Mouse (Mus musculus) thymus, adult 2 months (tissue): Measurements from ENCODE around the gene Ppm1h. TPM values are rescaled to one million over a fixed set of nuclear protein-coding genes. Genes with fewer than 3 reads are reported as not detected.

Experiments used
- DNase-seq: peaks from one replicate; pipeline ENCODE4 v3.0.0; 2021
- H3K27ac ChIP-seq: fragments of 200-500 bp; 2 replicates; pipeline ENCODE4 v1.5.1; 2012; ENCODE audit warnings: low read length, control low read depth; ENCODE audit not compliant: control insufficient read depth, insufficient read depth
- H3K27me3 ChIP-seq: fragments of 200-500 bp; 2 replicates; pipeline ENCODE4 v1.6.1; 2012; ENCODE audit warnings: mild to moderate bottlenecking, low read length, moderate library complexity, mixed read lengths; ENCODE audit not compliant: control insufficient read depth, insufficient read depth
- H3K36me3 ChIP-seq: fragments of 200-500 bp; 2 replicates; pipeline ENCODE4 v1.6.1; 2012; ENCODE audit warnings: mild to moderate bottlenecking, low read length, moderate library complexity; ENCODE audit not compliant: control insufficient read depth, insufficient read depth
- H3K4me1 ChIP-seq: fragments of 200-500 bp; replicated peaks from 2 replicates; pipeline ENCODE4 v1.6.1; 2012; ENCODE audit warnings: low read length; ENCODE audit not compliant: control insufficient read depth, insufficient read depth
- H3K4me3 ChIP-seq: fragments of 200-500 bp; 2 replicates; pipeline ENCODE4 v1.5.1; 2012; ENCODE audit warnings: mild to moderate bottlenecking, low read length, control low read depth, moderate library complexity; ENCODE audit not compliant: control insufficient read depth, insufficient read depth
- CTCF ChIP-seq: fragments of 200-500 bp; IDR thresholded peaks from 2 replicates; pipeline ENCODE4 v1.5.1; 2012; ENCODE audit warnings: mild to moderate bottlenecking, control low read depth, low read length, moderate library complexity, borderline replicate concordance; ENCODE audit not compliant: control insufficient read depth, poor library complexity, insufficient read depth; ENCODE audit errors: extremely low read depth
- POLR2A ChIP-seq: fragments of 200-500 bp; IDR thresholded peaks from 2 replicates; pipeline ENCODE4 v1.6.1; 2012; ENCODE audit warnings: mild to moderate bottlenecking, low read length, control low read depth, moderate library complexity; ENCODE audit not compliant: control insufficient read depth, poor library complexity, insufficient read depth; ENCODE audit errors: extremely low read depth
- WGBS: fragments of 180-500 bp; shearing (Covaris S2); methylation state at CpG from one replicate; pipeline ENCODE4 v1.1.7; 2018; 5-methylcytosine and 5-hydroxymethylcytosine counted together
- polyA plus RNA-seq: library from polyadenylated mRNA; depleted of rRNA; stranded (reverse); fragments of >200 nt; gene quantifications from 2 replicates; pipeline ENCODE4 v1.2.3, GENCODE M21; 2012

Gene Ppm1h
- polyA plus RNA-seq, 1 experiment, result 61.7 TPM

- Histone ChIP-seq H3K36me3 (no peaks in the 10 kb centered on the region), H3K4me1 (peaks cover 15% of the 10 kb centered on the region), H3K4me3 (no peak overlapping the region), H3K27ac (peak overlapping the region; percentile 10; the same call in 1 of the 2 replicates), H3K27me3 (no peaks in the 10 kb centered on the region)
- TF ChIP-seq CTCF, result no peak
- TF ChIP-seq POLR2A, result no peak
- no peak for DNase-seq
- 97% methylated on average over 1 of the region's 1 CpGs for WGBS
Observed at GRCm38 (mm10) chr10:122652578-122652977, 26.0 kb upstream of the Ppm1h start.

GRCm38 (mm10) chr10:122665652-122666051 lies 12.9 kb upstream of the Ppm1h start:
- Histone ChIP-seq H3K4me3 (no peak overlapping the region), H3K27ac (no peak overlapping the region), H3K27me3 (no peaks in the 10 kb centered on the region), H3K4me1 (peaks cover 7% of the 10 kb centered on the region), H3K36me3 (no peaks in the 10 kb centered on the region)
- no peak for DNase-seq
- TF ChIP-seq CTCF, result no peak
- no peak for TF ChIP-seq POLR2A
- 89% methylated on average over 1 of the region's 1 CpGs for WGBS

DNA sequence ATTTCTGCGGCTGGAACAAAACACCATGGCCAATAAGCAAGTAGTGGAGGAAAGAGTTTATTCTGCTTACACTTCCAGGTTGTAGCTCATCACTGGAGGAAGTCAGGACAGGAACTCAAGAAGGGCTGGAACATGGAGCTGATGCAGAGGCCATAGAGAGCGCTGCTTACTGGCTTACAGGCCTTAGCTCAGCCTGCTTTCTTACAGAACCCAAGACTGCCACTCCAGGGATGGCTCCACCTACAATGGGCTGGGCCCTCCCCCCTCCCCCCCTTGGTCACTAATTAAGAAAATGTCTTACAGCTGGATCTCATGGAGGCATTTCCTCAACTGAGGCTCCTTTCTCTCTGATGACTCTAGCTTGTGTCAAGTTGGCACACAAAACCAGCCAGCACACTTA lies 7.3 kb upstream of the Ppm1h start:
- Histone ChIP-seq H3K36me3 (no peaks in the 10 kb centered on the region), H3K27ac (no peak overlapping the region), H3K4me1 (peaks cover 6% of the 10 kb centered on the region), H3K27me3 (no peaks in the 10 kb centered on the region), H3K4me3 (no peak overlapping the region)
- 99% methylated on average over 2 of the region's 2 CpGs for WGBS
- TF ChIP-seq CTCF (no peak), POLR2A (no peak)
- DNase-seq, result no peak

GRCm38 (mm10) chr10:122672044-122672443 lies 6.5 kb upstream of the Ppm1h start:
- H3K4me1 ChIP-seq, result peaks cover 6% of the 10 kb centered on the region
- H3K36me3 ChIP-seq, result no peaks in the 10 kb centered on the region
- TF ChIP-seq POLR2A (no peak), CTCF (no peak)
- H3K27ac ChIP-seq, result no peak overlapping the region
- no peaks in the 10 kb centered on the region for H3K27me3 ChIP-seq
- 95% methylated on average over 4 of the region's 4 CpGs for WGBS
- H3K4me3 ChIP-seq, result no peak overlapping the region
- DNase-seq, result no peak

DNA sequence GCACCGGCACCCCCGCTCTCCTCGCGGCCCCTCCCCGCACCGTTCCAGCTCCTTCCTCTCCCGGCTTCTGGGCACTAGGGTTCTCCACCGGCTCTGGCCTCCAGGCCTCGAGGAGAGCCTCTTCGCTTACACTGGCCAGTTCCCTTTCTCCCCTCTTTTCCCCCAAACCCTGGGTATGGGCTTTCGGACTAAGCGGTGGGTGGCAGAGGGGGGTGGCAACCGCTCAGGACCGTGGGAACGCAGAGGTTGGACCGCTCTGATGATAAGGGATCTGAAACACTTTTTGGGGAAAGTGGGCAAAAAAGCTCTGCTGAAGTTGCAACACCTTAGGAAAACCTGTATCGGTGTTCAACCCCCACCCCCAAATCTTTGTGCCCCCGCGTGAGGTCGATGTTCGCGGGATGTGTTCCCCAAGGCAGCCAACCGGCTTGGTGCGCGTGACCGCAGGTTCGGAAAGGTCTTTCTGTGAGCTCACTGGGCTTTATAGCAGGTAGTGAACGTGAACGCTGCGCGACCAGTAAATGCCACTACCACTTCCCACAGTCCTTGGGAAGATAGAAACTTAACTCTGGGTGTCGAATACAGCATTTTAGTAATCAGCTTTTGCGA lies 979 bp downstream of the Ppm1h start:
- Histone ChIP-seq H3K4me3 (peak overlapping the region; percentile 97), H3K27ac (peak overlapping the region; percentile 88), H3K4me1 (peaks cover 21% of the 10 kb centered on the region), H3K36me3 (no peaks in the 10 kb centered on the region), H3K27me3 (no peaks in the 10 kb centered on the region)
- TF ChIP-seq POLR2A (no peak), CTCF (no peak)
- WGBS, result under 1% methylated on average over 33 of the region's 33 CpGs
- DNase-seq, result peak; percentile 51

GRCm38 (mm10) chr10:122680387-122681084 lies 2.0 kb downstream of the Ppm1h start:
- no peak for TF ChIP-seq POLR2A
- no peak for TF ChIP-seq CTCF
- peak overlapping the region; percentile 76 for H3K27ac ChIP-seq
- 7% methylated on average over 19 of the region's 19 CpGs for WGBS
- peaks cover 23% of the 10 kb centered on the region for H3K4me1 ChIP-seq
- peak overlapping the region; percentile 97 for H3K4me3 ChIP-seq
- no peaks in the 10 kb centered on the region for H3K27me3 ChIP-seq
- peak; percentile 51 for DNase-seq
- H3K36me3 ChIP-seq, result no peaks in the 10 kb centered on the region
